Mouse (Mus musculus) hindlimb bud, embryonic 11.5 days (tissue): ENCODE measurements around the gene A630001G21Rik.
"Not testable (repeated sequence)": the region's sequence is repeated elsewhere in the genome, so short reads cannot be mapped to it uniquely, and the experiment has no call there.

Experiments used
- DNase-seq: peaks from one replicate; pipeline ENCODE4 v3.0.0-alpha.2; 2012; ENCODE audit warnings: low read depth, low spot score; ENCODE audit errors: extremely low spot score

The A630001G21Rik gene

DNA sequence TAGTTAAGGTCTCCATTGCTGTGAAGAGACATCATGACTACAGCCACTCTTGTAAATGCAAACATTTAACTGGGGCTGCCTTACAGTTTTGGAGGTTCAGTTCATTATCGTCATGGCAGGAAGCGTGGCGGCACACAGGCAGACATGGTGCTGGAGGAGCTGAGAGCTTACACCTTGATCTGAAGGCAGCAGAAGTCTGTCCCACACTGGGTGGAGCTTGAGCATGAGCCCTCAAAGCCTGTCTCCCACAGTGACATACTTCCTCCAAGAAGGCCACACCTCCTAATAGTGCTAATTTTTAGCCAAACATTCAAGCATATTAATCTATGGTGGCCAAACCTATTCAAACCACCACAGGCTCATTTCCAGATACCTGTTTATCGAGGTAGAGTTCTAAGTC lies at the start of gene A630001G21Rik:
Gene A630001G21Rik, minus strand, starts transcription at position 208 of the 400 bp plus-strand sequence.
- DNase-seq: no peak

- DNase-seq: no peak
These were observed 48.7 kb upstream of the A630001G21Rik start for GRCm38 (mm10) chr1:85827166-85827565.

GRCm38 (mm10) chr1:85824905-85825304 lies 46.5 kb upstream of the A630001G21Rik start:
- DNase-seq: no peak

DNA sequence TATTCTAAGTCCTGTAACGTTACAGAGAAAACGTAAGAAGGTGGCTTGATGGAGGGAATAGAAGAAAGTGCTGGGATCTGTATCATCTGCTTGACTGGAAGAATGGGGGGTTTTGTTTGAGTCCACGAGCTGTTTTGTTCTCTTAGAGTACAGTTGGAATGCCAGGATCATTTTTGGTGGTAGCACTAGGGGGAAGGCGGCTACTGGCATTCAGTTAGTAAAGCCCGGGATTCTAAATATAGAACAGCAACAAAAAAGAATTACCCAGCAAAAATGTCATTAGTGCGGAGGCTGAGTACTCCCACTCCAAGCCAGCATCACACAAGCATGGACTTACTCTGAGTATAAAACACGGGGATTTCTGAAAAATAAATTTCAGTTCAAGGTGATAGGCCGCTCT lies 43.8 kb upstream of the A630001G21Rik start:
- DNase-seq: no peak

- DNase-seq: no peak
These were observed 41.3 kb upstream of the A630001G21Rik start for GRCm38 (mm10) chr1:85819695-85820094.

- DNase-seq: no peak
These were observed 39.7 kb upstream of the A630001G21Rik start for GRCm38 (mm10) chr1:85818121-85818520.

DNA sequence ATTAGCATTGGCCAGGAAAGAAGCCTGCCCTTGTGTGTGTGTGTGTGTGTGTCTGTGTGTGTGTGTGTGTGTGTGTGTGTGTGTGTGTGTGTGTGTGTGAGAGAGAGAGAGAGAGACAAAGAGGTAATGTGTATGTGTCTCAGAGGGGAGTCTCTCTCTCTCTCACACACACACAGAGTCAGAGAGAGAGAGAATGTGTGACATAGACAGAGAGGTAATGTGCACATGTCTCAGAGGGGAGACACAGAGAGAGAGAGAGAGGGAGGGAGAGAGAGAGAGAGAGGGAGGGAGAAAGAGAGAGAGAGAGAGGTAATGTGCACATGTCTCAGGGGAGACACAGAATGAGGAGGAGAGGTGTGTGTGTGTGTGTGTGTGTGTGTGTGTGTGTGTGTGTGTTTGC lies 35.8 kb upstream of the A630001G21Rik start:
- DNase-seq: not testable (repeated sequence)

DNA sequence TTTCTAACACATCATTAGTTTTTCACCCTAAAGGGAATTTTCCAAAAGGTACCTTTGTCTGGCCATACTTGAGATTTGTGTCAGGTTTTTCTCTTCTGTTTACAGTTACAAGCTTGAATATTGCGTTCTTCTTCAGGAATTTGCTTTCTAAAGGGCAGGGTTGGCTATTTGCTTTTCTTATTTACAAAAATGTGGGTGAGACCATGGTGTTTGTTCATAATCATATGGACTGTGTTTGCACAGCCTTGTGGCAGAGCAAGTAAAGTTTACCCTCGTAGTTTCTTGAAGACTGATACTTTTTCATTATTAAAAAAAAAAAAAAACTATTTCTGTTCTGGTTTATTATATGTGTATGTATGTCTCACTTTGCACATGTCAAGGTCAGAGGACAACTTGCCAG lies 32.3 kb upstream of the A630001G21Rik start:
- no peak for DNase-seq

DNA sequence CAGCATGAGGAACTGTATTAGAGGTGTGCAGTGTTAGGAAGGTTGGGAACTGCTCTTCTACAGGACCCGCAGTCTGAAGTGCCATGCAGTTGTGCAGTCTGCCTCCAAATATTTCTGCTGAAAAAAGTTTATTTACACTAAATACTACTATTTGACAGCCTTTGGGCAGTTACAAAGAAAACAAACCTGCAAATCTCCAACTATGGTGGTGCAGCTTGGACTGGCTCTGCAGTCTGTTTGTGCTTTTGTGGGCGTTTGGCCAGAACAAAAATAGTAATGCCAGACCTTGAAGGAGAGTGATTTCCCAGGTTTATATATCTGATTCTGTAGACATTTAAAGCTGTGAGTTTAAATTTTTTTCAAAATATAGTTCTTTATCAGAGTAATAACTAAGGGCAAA lies 31.9 kb upstream of the A630001G21Rik start:
- DNase-seq: no peak

DNA sequence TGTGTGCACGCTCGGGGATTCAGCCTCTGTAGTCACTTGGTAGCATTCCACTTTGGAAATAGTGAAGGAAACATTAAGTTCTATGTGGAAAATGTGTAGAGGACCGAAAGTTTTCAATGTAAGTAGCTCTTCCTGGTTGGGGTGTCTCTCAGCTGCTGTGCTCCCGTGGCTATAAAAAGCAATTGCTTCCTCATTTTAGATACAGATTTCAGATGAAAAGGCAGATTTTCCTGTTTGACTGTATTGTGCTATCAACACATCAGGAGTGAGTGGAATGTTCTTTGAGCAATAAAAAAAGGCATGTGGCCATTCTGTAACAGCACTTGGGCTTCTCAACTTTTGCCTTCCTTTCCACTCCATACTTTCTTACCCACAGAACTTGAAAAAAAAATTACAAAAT lies 30.8 kb upstream of the A630001G21Rik start:
- no peak for DNase-seq

DNA sequence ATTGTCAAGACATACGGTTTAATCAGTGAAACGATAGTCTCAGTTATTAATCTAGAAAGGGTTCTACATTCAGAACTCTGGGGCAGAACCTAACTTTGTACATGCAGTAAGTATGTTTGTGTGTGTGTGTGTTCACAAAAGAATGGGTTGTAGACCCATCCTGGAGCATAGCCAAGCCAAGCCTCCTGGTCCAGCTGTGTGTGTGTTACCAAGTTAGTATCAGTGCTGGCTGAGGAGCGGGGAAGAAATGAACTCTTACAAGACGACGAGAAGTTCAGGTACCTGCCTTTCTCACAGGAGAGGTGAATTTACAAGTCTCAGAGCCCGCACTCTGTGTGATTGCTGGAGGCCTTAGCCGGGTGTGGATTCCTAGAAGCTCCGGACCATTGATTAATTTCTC lies 26.1 kb upstream of the A630001G21Rik start:
- DNase-seq: no peak

GRCm38 (mm10) chr1:85802517-85802916 lies 24.1 kb upstream of the A630001G21Rik start:
- no peak for DNase-seq

DNA sequence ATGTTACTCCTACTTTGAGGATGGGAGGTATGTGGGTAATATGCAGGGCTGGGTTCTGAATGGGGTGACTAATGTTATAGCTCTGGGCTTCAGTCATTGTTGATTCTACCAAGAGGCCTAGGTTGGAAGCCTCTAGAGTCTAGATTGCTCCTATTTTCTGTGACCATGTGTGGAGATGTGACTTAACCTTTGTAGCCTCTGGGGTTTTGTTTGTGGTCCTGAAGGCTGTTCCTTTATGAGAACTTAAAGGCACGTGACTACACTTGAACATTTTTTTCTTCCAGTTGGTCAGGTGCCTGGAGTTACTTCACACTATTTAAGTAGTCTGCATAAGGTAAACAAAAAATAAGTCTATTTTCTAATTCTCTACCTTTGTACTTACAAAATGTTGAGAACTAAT lies 21.3 kb upstream of the A630001G21Rik start:
- no peak for DNase-seq

GRCm38 (mm10) chr1:85795196-85795595 lies 16.8 kb upstream of the A630001G21Rik start:
- DNase-seq: no peak

GRCm38 (mm10) chr1:85794106-85794771 lies 15.8 kb upstream of the A630001G21Rik start:
- peak; percentile 10 for DNase-seq

GRCm38 (mm10) chr1:85793208-85794105 lies 15.0 kb upstream of the A630001G21Rik start, which contains the start of gene Cab39:
Gene Cab39 (plus strand): TSS chr1:85793441.
- peak; percentile 69 for DNase-seq

DNA sequence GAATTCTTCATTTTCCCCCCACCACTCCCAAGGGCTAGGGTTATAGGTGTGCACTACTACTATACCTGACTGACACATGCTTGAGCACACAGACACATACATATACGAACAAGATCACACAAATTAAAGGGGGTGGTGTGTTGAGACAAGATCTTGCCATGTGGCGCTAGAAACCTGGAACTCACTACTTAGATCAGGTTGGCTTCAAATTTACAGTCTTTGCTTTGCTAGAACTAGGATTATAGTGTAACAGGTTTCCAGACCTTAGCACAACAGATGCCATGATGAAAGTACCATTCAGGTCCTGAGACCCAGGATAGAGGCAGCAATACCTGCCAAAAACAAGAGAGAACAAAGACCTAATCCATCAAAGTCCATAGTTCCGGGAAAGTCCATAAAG lies 13.0 kb upstream of the A630001G21Rik start:
- DNase-seq: no peak

DNA sequence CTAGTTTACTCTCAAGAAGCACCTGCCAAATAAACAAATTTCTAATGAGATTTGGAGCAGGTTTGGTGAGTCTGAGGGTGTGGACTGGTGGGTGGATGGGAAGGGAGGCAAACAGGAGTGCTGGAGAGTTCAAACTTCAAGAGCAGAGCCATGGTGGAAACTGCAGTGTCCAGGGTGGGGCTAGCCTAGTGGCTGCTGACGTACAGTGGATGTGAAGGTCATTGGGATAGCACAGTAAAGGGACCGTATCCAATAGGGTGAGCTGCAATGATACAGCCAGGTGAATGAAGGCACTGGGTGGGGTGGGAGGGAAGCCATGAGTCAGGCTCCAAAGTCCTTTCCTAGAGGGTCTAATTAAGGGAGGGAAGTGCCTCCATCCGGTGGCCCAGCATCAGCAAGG lies 12.1 kb upstream of the A630001G21Rik start:
- no peak for DNase-seq

- DNase-seq: no peak
These were observed 1.2 kb upstream of the A630001G21Rik start for GRCm38 (mm10) chr1:85779428-85780180.

- no peak for DNase-seq
These were observed 569 bp upstream of the A630001G21Rik start for GRCm38 (mm10) chr1:85779012-85779411.

DNA sequence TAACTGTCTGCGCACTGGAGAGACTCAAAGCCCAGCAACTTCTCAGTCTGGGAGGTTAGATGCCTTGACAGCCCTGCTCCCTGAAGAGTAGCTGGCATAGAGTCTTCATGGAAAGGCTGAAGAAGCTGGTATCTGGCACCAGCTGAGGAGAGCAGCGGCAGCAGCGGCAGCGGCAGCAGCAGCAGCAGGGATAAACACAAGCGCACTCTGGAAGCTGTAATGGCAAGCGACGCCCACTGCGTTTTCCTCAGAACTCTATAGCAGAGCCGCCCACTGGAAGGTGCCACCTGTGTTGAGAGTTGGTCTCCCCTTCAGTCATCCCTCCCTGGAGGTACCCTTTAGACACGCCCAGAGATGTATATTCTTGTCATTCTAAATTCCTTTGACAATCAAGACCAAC lies 2.3 kb downstream of the A630001G21Rik start:
- DNase-seq: no peak
